Mouse (Mus musculus) myocyte (in vitro differentiated cells): ENCODE results near the gene Gm42674. TPM values are rescaled to one million over a fixed set of nuclear protein-coding genes. Genes with fewer than 3 reads are reported as not detected.

Experiments
- H3K27me3 ChIP-seq: one replicate; pipeline ENCODE4 v1.6.1; 2011; ENCODE audit not compliant: control insufficient read depth, insufficient read depth, insufficient read length
- H3K36me3 ChIP-seq: one replicate; pipeline ENCODE4 v1.6.1; 2011; ENCODE audit not compliant: control insufficient read depth, insufficient read depth
- H3K4me2 ChIP-seq: one replicate; pipeline ENCODE4 v1.6.1; 2011; ENCODE audit warnings: low read depth, control low read depth
- H3K4me3 ChIP-seq: one replicate; pipeline ENCODE4 v1.5.1; 2011; ENCODE audit warnings: mild to moderate bottlenecking, control low read depth, moderate library complexity
- H3K79me2 ChIP-seq: one replicate; pipeline ENCODE4 v1.6.1; 2011; ENCODE audit not compliant: control insufficient read depth, insufficient read depth
- H3ac ChIP-seq: one replicate; pipeline ENCODE4 v1.6.1; 2011; ENCODE audit not compliant: control insufficient read depth, insufficient read length
- CEBPB ChIP-seq: IDR thresholded peaks from 2 replicates; pipeline ENCODE4 v1.6.1; 2011; ENCODE audit warnings: mild to moderate bottlenecking, moderate library complexity; ENCODE audit not compliant: poor library complexity, insufficient read depth, severe bottlenecking
- E2F4 ChIP-seq: IDR thresholded peaks from one replicate; pipeline ENCODE4 v1.6.1; 2011; ENCODE audit warnings: mild to moderate bottlenecking, control low read depth, moderate library complexity; ENCODE audit not compliant: insufficient read depth
- MAX ChIP-seq: IDR thresholded peaks from one replicate; pipeline ENCODE4 v1.6.1; 2011; ENCODE audit warnings: low read depth, mild to moderate bottlenecking, control low read depth
- MYOD1 ChIP-seq, 3 experiments: IDR thresholded peaks; one replicate each; pipeline ENCODE4 v1.6.1; 2011; ENCODE audit warnings: control low read depth in 2 of 3, low read depth in 2 of 3, mild to moderate bottlenecking in 2 of 3, moderate library complexity in 1 of 3; ENCODE audit not compliant: insufficient read length in 2 of 3, control insufficient read depth in 1 of 3
- MYOG ChIP-seq, 3 experiments: IDR thresholded peaks; one replicate each; pipeline ENCODE4 v1.6.1; 2011; ENCODE audit warnings: control low read depth in 2 of 3, low read depth in 2 of 3, mild to moderate bottlenecking in 2 of 3; ENCODE audit not compliant: insufficient read length in 2 of 3, control insufficient read depth in 1 of 3, insufficient read depth in 1 of 3
- POLR2A ChIP-seq: IDR thresholded peaks from one replicate; pipeline ENCODE4 v1.6.1; 2011; ENCODE audit warnings: low read depth, mild to moderate bottlenecking, control low read depth, moderate library complexity; ENCODE audit not compliant: insufficient read length
- POLR2AphosphoS2 ChIP-seq: IDR thresholded peaks from one replicate; pipeline ENCODE4 v1.6.1; 2011; ENCODE audit warnings: low read depth, control low read depth; ENCODE audit not compliant: insufficient read length
- REST ChIP-seq: IDR thresholded peaks from one replicate; pipeline ENCODE4 v1.6.1; 2011; ENCODE audit warnings: mild to moderate bottlenecking, control low read depth, moderate library complexity; ENCODE audit not compliant: insufficient read depth, insufficient read length
- SRF ChIP-seq: IDR thresholded peaks from one replicate; pipeline ENCODE4 v1.6.1; 2011; ENCODE audit warnings: low read depth; ENCODE audit not compliant: control insufficient read depth, insufficient read length
- TCF12 ChIP-seq: IDR thresholded peaks from one replicate; pipeline ENCODE4 v1.6.1; 2011; ENCODE audit warnings: mild to moderate bottlenecking, control low read depth; ENCODE audit not compliant: poor library complexity, insufficient read depth, severe bottlenecking
- TCF3 ChIP-seq: IDR thresholded peaks from one replicate; pipeline ENCODE4 v1.6.1; 2011; ENCODE audit warnings: low read depth, control low read depth; ENCODE audit not compliant: insufficient read length
- USF1 ChIP-seq: IDR thresholded peaks from one replicate; pipeline ENCODE4 v1.6.1; 2011; ENCODE audit warnings: low read depth, mild to moderate bottlenecking, control low read depth, moderate library complexity
- polyA plus RNA-seq: library from polyadenylated mRNA; unstranded; fragments of >200 nt; fragmentation: generic; extraction: Trizol; gene quantifications from one replicate; pipeline ENCODE4 v1.2.1, GENCODE M21; 2012; ENCODE audit warnings: missing spikeins

Gm42674 gene
- polyA plus RNA-seq, 1 experiment, result 0.89 TPM

- Histone ChIP-seq H3K27me3 (no peaks in the 10 kb centered on the region), H3K79me2 (no peaks in the 10 kb centered on the region), H3K4me2 (no peak overlapping the region), H3K36me3 (no peaks in the 10 kb centered on the region), H3ac (no peak overlapping the region), H3K4me3 (no peak overlapping the region)
- TF ChIP-seq TCF12 (no peak), MAX (no peak), MYOD1 (IDR thresholded peaks at IDR 0.05; ENCODE audit: control insufficient read depth in 1 of 3, insufficient read length in 2 of 3, low read depth in 2 of 3) (no peak), REST (no peak), CEBPB (no peak), POLR2A (no peak), E2F4 (no peak), POLR2AphosphoS2 (no peak), USF1 (no peak), SRF (no peak)
Measured at GRCm38 (mm10) chr3:90648981-90649380, 47.3 kb downstream of the Gm42674 start.

- Histone ChIP-seq H3K4me3 (no peak overlapping the region), H3K27me3 (no peaks in the 10 kb centered on the region), H3K79me2 (no peaks in the 10 kb centered on the region), H3K36me3 (no peaks in the 10 kb centered on the region), H3ac (no peak overlapping the region), H3K4me2 (no peak overlapping the region)
- TF ChIP-seq MAX (no peak), E2F4 (no peak), TCF3 (no peak), MYOD1 (IDR thresholded peaks at IDR 0.05; ENCODE audit: control insufficient read depth in 1 of 3, insufficient read length in 2 of 3, low read depth in 2 of 3) (no peak), TCF12 (no peak), MYOG (IDR thresholded peaks at IDR 0.05; ENCODE audit: control insufficient read depth in 1 of 3, insufficient read depth in 1 of 3, insufficient read length in 2 of 3, low read depth in 2 of 3) (no peak), REST (no peak), CEBPB (no peak), POLR2AphosphoS2 (no peak), USF1 (no peak), POLR2A (no peak), SRF (no peak)
Measured at GRCm38 (mm10) chr3:90649832-90650231, 48.1 kb downstream of the Gm42674 start.

GRCm38 (mm10) chr3:90652878-90653508 is 51.3 kb downstream of the Gm42674 start:
- no peak overlapping the region for H3K4me2 ChIP-seq
- H3K27me3 ChIP-seq, result no peaks in the 10 kb centered on the region
- no peaks in the 10 kb centered on the region for H3K79me2 ChIP-seq
- TF ChIP-seq TCF12, result no peak
- no peak for TF ChIP-seq TCF3
- TF ChIP-seq POLR2A, result no peak
- TF ChIP-seq CEBPB, result no peak
- TF ChIP-seq MYOG (IDR thresholded peaks at IDR 0.05; ENCODE audit: control insufficient read depth in 1 of 3, insufficient read depth in 1 of 3, insufficient read length in 2 of 3, low read depth in 2 of 3), result no peak
- no peak for TF ChIP-seq REST
- TF ChIP-seq MAX, result no peak
- TF ChIP-seq MYOD1 (IDR thresholded peaks at IDR 0.05; ENCODE audit: control insufficient read depth in 1 of 3, insufficient read length in 2 of 3, low read depth in 2 of 3), result no peak
- no peak for TF ChIP-seq POLR2AphosphoS2
- no peak for TF ChIP-seq SRF
- TF ChIP-seq USF1, result no peak
- TF ChIP-seq E2F4, result no peak
- H3K4me3 ChIP-seq, result no peak overlapping the region
- no peaks in the 10 kb centered on the region for H3K36me3 ChIP-seq
- no peak overlapping the region for H3ac ChIP-seq

- Histone ChIP-seq H3K27me3 (no peaks in the 10 kb centered on the region), H3K4me2 (no peak within 1 kb of the TSS), H3ac (no peak within 1 kb of the TSS), H3K36me3 (no peaks in the 10 kb centered on the region), H3K4me3 (no peak within 1 kb of the TSS), H3K79me2 (no peaks in the 10 kb centered on the region)
- TF ChIP-seq USF1 (no peak), TCF3 (no peak), SRF (no peak), MYOD1 (IDR thresholded peaks at IDR 0.05; ENCODE audit: control insufficient read depth in 1 of 3, insufficient read length in 2 of 3, low read depth in 2 of 3) (no peak), CEBPB (no peak), MAX (no peak), REST (no peak)
Measured at GRCm38 (mm10) chr3:90653717-90654116, 52.0 kb downstream of the Gm42674 start, which contains the start of gene S100a7a. S100a7a (plus strand) TSS chr3:90654017.

Other genes starting within 250 kb of the Gm42674 start
- 3.4 TPM for gene Slc27a3, start 212.0 kb upstream of the Gm42674 start, polyA plus RNA-seq
- 24.2 TPM for gene Ints3, start 168.3 kb upstream of the Gm42674 start, polyA plus RNA-seq
- gene Npr1, start 136.0 kb upstream of the Gm42674 start, polyA plus RNA-seq, result 0.22 TPM
- 50.4 TPM for gene Ilf2, start 125.8 kb upstream of the Gm42674 start, polyA plus RNA-seq
- gene Snapin, start 110.9 kb upstream of the Gm42674 start, polyA plus RNA-seq, result 33.7 TPM
- 108 TPM for gene Chtop, start 92.4 kb upstream of the Gm42674 start, polyA plus RNA-seq
- 189 TPM for gene S100a1, start 87.5 kb upstream of the Gm42674 start, polyA plus RNA-seq
- 106 TPM for gene S100a13, start 87.5 kb upstream of the Gm42674 start, polyA plus RNA-seq
- 2.9 TPM for gene S100a14, start 75.0 kb upstream of the Gm42674 start, polyA plus RNA-seq
- 210 TPM for gene S100a16, start 64.7 kb upstream of the Gm42674 start, polyA plus RNA-seq
- 4.7 TPM for gene S100a3, start 41.3 kb upstream of the Gm42674 start, polyA plus RNA-seq
- not detected for gene S100a2, start 11.7 kb upstream of the Gm42674 start, polyA plus RNA-seq
- 3,627 TPM for gene S100a4, start 1.9 kb downstream of the Gm42674 start, polyA plus RNA-seq
- gene S100a5, start 6.6 kb downstream of the Gm42674 start, polyA plus RNA-seq, result 0.19 TPM
- 2,472 TPM for gene S100a6, start 11.0 kb downstream of the Gm42674 start, polyA plus RNA-seq
- 0.37 TPM for gene S100a7a, start 52.1 kb downstream of the Gm42674 start, polyA plus RNA-seq
- not detected for gene S100a8, start 67.1 kb downstream of the Gm42674 start, polyA plus RNA-seq
- not detected for gene S100a9, start 93.8 kb downstream of the Gm42674 start, polyA plus RNA-seq
- gene Pglyrp4, start 125.0 kb downstream of the Gm42674 start, polyA plus RNA-seq, result not detected
- not detected for gene Gm5849, start 176.0 kb downstream of the Gm42674 start, polyA plus RNA-seq